Mouse (Mus musculus) cerebellum, adult 2 months (tissue): ENCODE results near the gene Pttg1ip. TPM values are rescaled to one million over a fixed set of nuclear protein-coding genes. Genes with fewer than 3 reads are reported as not detected.

Experiments used
- DNase-seq, 2 experiments: peaks; one replicate each; pipeline ENCODE4 v3.0.0; 2021
- H3K27ac ChIP-seq: fragments of 200-500 bp; 2 replicates; pipeline ENCODE4 v1.5.1; 2012; ENCODE audit warnings: low read length, control low read depth, inconsistent platforms; ENCODE audit not compliant: insufficient read depth
- H3K27me3 ChIP-seq: fragments of 200-500 bp; 2 replicates; pipeline ENCODE4 v1.6.1; 2012; ENCODE audit warnings: inconsistent platforms, mild to moderate bottlenecking, low read length, moderate library complexity; ENCODE audit not compliant: control insufficient read depth, insufficient read depth
- H3K4me1 ChIP-seq: fragments of 200-500 bp; 2 replicates; pipeline ENCODE4 v1.6.1; 2011; ENCODE audit warnings: low read length; ENCODE audit not compliant: control insufficient read depth, insufficient read depth
- H3K4me3 ChIP-seq: fragments of 200-500 bp; replicated peaks from 2 replicates; pipeline ENCODE3; 2011; ENCODE audit warnings: mild to moderate bottlenecking, low read depth, low read length, control low read depth; ENCODE audit not compliant: insufficient read depth
- CTCF ChIP-seq: fragments of 200-500 bp; IDR thresholded peaks from 2 replicates; pipeline ENCODE4 v1.5.1; 2011; ENCODE audit warnings: low read depth, mild to moderate bottlenecking, control low read depth, low read length, moderate library complexity, borderline replicate concordance; ENCODE audit not compliant: insufficient read depth
- POLR2A ChIP-seq: fragments of 200-500 bp; IDR thresholded peaks from 2 replicates; pipeline ENCODE4 v1.6.1; 2011; ENCODE audit warnings: low read length, control low read depth, borderline replicate concordance; ENCODE audit not compliant: insufficient read depth
- WGBS: fragments of 180-500 bp; shearing (Covaris S2); methylation state at CpG from one replicate; pipeline ENCODE4 v1.1.7; 2018; 5-methylcytosine and 5-hydroxymethylcytosine counted together
- polyA plus RNA-seq: library from polyadenylated mRNA; depleted of rRNA; stranded (reverse); fragments of >200 nt; gene quantifications from 2 replicates; pipeline ENCODE4 v1.2.3, GENCODE M21; 2012

The Pttg1ip gene
- polyA plus RNA-seq, 1 experiment = 118 TPM

DNA sequence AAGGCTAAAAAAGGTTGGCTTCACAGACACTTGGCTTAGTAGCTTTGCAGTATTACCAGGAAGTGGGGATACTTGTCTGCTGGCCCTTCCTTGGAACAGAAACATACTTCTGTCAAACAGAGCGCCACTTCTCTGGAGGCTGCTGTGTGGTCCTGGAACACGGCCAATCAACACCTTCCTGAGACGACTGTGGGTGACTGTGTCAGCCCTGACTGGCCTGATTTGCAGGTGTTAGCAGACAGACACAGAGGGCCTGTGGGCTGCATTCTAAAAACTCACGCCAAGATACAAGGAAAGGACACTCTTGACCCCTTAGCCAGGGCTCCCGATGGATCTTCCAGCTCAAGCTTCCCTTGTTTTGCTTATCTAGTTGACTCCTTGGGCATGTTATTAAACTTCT, 23.4 kb downstream of the Pttg1ip start:
- 66% methylated on average over 5 of the region's 5 CpGs for WGBS
- Histone ChIP-seq H3K27ac (no peak overlapping the region), H3K4me3 (no peak overlapping the region), H3K27me3 (no peaks in the 10 kb centered on the region), H3K4me1 (peaks cover 10% of the 10 kb centered on the region)
- TF ChIP-seq POLR2A = no peak
- TF ChIP-seq CTCF = no peak
- DNase-seq = peak in 1 of 2 experiments; percentile 36

DNA sequence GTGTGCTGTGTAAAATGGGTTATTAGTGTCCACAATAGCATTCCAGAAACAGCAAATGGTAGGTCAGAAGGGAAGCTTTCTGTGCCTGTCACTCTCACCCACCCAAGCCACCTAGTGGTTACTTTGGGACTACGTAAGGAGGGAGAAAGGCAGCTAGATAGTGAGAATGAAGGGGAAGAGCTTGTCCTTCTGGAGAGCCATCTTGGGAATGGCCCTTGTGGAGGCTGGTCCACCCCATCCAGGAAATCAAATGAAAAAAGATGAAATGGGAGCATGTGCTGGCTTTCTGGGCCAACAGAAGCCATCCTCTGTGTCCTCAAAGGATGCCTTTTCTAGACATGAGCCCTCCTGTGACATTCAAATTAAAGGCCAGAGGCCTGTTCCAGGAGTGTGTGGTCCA, 23.8 kb downstream of the Pttg1ip start:
- WGBS = 3% methylated on average over 1 of the region's 1 CpGs
- DNase-seq = peak in 1 of 2 experiments; percentile 52

DNA sequence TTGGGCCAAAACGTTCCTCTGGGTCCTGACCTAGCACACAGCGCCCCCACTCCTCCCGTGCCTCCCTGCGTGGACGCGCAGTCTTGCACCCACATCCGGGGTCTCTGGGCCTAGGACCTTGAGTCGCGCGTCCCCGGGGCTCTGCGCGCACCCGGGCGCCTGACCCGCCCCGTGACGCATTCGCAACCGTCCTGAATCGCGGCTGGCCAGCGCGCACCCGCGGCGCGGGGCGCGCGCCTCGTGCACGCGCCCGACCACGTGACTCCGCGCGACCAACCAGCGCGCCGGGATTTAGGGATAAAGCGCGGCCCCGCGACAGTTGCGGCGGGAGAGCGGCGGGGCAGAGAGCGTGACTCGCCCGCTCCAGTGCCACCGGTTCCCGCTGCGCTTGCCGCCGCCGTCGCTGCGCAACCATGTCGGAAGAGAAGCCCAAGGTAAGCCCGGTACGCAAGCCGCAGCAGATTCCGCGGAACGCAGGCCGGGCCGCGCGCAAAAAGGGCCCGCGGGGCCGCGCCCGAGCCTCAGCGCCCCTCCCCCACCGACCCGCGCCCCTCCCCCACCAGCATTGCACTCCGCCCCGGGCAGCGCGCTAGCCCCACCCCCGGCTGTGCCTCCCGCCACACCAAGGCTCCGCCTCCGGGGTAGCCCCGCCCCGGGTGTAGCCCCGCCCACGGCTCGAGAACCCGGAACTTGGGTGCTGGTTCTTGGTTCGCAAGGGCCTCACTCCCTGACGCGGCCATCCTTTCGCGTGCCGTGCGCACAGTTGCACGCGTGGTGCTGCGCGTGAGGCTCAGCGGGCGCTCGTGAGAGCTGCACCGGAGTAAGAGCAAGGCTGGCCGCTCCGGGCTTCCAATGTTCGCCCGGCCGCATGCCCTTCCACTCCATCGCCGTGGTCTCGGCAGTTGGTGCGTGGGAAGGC, 24.6 kb downstream of the Pttg1ip start, which contains the start of the genes Sumo3 and Gm49325:
Gene Sumo3 (plus strand): TSS at position 190 of the 919 bp plus-strand sequence.
Gene Gm49325 (plus strand): TSS at position 290 of the 919 bp plus-strand sequence.
- WGBS = under 1% methylated on average over 118 of the region's 119 CpGs
- peak within 1 kb of the TSS; percentile 70 for H3K4me3 ChIP-seq
- H3K27me3 ChIP-seq = no peaks in the 10 kb centered on the region

More for the DNA sequence above, 23.8 kb downstream of the Pttg1ip start:
- TF ChIP-seq POLR2A (no peak), CTCF (peak; percentile 56; the same call in 1 of the 2 replicates)
- peak overlapping the region; percentile 70 for H3K4me3 ChIP-seq
- no peaks in the 10 kb centered on the region for H3K27me3 ChIP-seq
- H3K4me1 ChIP-seq = peaks cover 14% of the 10 kb centered on the region
- H3K27ac ChIP-seq = peak overlapping the region; percentile 85

DNA sequence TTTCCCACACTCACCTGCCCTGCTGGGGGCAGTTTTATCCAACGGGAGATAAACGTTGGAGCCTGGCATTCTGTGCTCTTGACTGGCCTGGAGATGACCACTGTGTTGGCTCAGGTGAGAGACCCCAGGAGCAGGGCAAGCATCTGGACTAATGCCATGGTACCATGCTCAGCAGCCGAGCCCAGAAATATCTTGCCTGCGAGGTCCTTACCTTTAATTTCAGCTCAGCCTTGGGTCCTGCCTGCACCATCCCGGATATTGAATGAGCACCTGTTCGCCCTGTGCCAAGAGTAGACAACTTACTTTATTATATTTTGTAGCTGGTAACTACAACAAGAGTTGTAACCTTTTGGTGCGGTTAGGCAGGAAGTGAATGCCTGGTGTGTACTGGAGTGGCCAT, 25.3 kb downstream of the Pttg1ip start:
- Histone ChIP-seq H3K27ac (peak overlapping the region; percentile 78), H3K27me3 (no peaks in the 10 kb centered on the region), H3K4me3 (peak overlapping the region; percentile 70), H3K4me1 (peaks cover 23% of the 10 kb centered on the region)
- no peak for TF ChIP-seq POLR2A
- no peak for TF ChIP-seq CTCF
- WGBS = 14% methylated on average over 7 of the region's 7 CpGs
- no peak for DNase-seq

More for the DNA sequence above, 24.6 kb downstream of the Pttg1ip start, which contains the start of the genes Sumo3 and Gm49325:
- peak; percentile 92 to 95 for DNase-seq
- peak within 1 kb of the TSS; percentile 85 for H3K27ac ChIP-seq
- TF ChIP-seq POLR2A = peak; percentile 79
- TF ChIP-seq CTCF = no peak
- peaks cover 21% of the 10 kb centered on the region for H3K4me1 ChIP-seq

DNA sequence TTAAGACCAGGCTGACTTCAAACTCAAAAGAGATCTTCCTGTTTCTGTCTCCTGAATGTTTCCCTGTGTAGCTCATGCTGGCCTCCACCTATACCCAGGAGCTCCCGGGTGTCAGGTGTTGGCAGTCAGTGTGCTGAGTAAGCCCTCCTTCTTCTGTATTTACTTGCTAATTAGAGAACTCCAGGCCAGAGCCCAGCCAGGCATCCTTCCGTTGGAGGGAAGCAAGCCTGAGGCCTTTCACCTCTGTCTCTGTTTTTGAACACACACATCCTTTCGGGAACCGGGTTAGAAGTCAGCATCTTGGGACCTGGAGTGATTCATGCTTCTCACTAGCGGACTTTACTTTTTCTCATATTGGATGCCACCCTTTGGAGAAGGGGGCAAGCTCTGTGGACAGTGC, 25.9 kb downstream of the Pttg1ip start:
- 40% methylated on average over 5 of the region's 5 CpGs for WGBS
- TF ChIP-seq CTCF (no peak), POLR2A (no peak)
- H3K27ac ChIP-seq = no peak overlapping the region

DNA sequence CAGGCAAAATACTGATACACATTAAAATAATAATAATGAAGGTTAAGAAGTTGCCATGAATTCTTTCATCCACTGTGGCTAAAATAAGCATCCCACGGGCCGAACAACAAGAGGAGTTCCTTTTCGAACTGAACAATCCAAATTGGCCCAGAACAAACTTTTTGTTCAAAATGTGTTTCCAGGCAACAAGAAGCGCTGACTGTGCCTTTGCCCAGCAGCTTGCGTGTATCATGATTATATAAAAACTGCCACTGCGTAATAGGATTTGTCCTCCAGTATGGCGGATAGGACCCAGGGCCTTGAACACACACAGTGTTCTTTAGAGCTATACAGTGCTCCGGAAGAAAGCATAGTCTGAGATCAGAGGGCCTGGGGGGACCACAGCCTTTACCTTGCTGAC, 27.1 kb downstream of the Pttg1ip start:
- TF ChIP-seq CTCF (no peak), POLR2A (no peak)
- Histone ChIP-seq H3K27me3 (no peaks in the 10 kb centered on the region), H3K4me3 (no peak overlapping the region), H3K27ac (no peak overlapping the region), H3K4me1 (peaks cover 26% of the 10 kb centered on the region)
- DNase-seq = no peak
- WGBS = 88% methylated on average over 8 of the region's 8 CpGs

More for the DNA sequence above, 25.9 kb downstream of the Pttg1ip start:
- Histone ChIP-seq H3K4me1 (peaks cover 23% of the 10 kb centered on the region), H3K4me3 (peak overlapping the region; percentile 25), H3K27me3 (no peaks in the 10 kb centered on the region)
- peak in 1 of 2 experiments; percentile 48 for DNase-seq

DNA sequence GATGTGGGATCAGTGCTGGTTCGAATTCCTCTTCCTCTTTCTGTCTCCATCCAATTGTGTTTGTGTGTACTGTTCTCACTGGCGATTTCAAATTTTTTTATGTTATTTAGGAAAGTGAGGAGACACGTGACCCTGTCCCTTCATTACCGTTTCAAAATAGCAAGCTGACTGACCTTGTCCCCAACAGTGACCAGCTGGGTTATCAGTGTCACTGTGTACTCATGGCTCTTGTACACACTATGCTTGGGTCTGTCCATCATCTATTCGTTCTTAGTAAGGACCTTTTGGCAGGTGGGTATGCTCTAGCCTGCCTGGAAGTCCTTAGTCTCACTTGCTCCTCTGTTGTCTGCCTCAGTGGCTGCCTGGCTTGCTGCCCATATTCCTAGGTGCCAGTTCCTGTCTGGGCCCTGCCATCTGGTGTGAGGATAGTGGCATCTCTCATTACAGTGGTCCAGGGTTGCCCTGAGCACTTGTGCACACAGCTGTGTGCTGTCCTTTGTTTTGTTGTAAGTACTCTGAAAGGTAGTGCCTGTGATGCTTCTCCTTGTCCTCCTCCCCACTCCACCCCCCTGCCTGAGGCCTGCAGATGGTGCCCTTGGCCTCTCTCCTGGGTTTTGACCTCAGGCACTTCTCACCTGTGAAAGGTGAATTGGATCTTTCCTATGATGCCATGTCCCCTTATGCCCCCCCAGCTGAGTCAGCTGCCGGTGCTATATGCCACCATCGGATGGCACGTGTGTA, 28.9 kb downstream of the Pttg1ip start:
- 29% methylated on average over 8 of the region's 8 CpGs for WGBS
- no peak for TF ChIP-seq POLR2A
- TF ChIP-seq CTCF = no peak
- peak; percentile 62 for DNase-seq
- Histone ChIP-seq H3K4me1 (peaks cover 26% of the 10 kb centered on the region), H3K27ac (0 out of 2 replicates have a peak overlapping the region, but pooled peaks have one; percentile 22), H3K4me3 (no peak overlapping the region), H3K27me3 (no peaks in the 10 kb centered on the region)
